ENCODE assay signal across 8 mouse cellular contexts in the genomic region with DNA sequence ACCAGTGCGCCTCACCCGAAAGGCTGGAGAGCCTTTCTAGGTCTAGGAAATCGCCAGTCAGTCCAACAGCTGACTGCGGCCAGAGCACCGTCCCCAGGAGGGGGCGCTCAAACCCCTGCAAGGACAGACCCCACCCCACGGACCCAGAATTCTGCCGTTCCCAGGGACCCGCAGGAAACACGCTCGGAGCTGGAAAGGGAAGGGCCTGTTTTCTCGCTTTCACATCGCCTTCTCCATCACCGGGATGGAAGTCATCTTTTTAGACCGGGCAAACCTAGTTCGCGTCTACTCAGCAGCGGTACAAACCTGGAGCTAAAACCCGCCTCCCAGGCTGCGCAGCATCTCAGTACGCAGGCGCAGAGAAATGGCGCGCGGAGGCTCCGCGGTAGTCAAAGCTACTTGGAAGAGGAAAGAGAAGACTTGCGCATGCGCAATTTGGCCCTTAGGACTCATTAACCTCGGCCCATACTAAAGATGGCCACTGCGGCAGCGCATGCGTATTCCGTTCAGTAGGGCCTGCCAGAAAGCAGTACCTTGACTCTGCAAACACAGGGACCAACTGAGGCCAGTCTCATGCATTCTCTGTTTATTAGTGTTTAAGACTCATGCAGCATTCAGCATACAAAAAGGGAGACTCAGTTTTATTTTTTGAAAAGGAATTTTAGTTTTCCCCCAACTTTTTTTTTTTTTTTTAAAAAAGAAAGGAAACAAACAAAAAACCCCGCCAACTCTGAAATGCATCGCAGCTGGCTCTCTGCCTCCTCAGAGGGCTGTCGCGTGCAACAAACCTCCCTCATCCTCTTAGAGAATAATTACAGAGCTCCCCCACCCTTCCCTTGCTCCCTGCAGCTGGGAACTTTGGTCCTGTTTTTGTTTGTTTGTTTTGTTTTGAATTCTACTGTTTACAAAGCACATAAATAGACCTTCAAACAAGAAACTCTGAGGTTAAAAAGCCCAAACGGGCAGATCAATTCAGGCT. TPM values are rescaled to one million over a fixed set of nuclear protein-coding genes. Genes with fewer than 3 reads are reported as not detected.
DNase-seq lines count a peak whose midpoint lies in the region; ATAC-seq and TF ChIP-seq lines count a peak whose summit lies in the region.

A gene (minus strand): TSS at position 382 of the 979 bp plus-strand sequence.

- H3K4me1 ChIP-seq in embryonic facial prominence, embryonic 14.5 days (ENCODE audit: control insufficient read depth, insufficient read depth, low read length): peaks cover 29% of the 10 kb centered on the region
- H3K4me1 ChIP-seq in heart, adult 2 months (ENCODE audit: control insufficient read depth, insufficient read depth, low read length): peaks cover 15% of the 10 kb centered on the region
- peaks cover 70% of the 10 kb centered on the region for H3K4me1 ChIP-seq in limb, embryonic 13.5 days
- peaks cover 55% of the 10 kb centered on the region for H3K4me1 ChIP-seq in midbrain, embryonic 16.5 days (ENCODE audit: control insufficient read depth, insufficient read depth, low read length)

- no peaks in the 10 kb centered on the region for H3K9me3 ChIP-seq in embryonic facial prominence, embryonic 14.5 days (ENCODE audit: control insufficient read depth, low read length)
- no peaks in the 10 kb centered on the region for H3K9me3 ChIP-seq in limb, embryonic 13.5 days
- no peaks in the 10 kb centered on the region for H3K9me3 ChIP-seq in midbrain, embryonic 16.5 days (replicated peaks; ENCODE audit: control insufficient read depth, low read length, poor library complexity, severe bottlenecking)

- H3K27me3 ChIP-seq in embryonic facial prominence, embryonic 14.5 days (replicated peaks; ENCODE audit: control insufficient read depth, insufficient read depth, low read length): no peaks in the 10 kb centered on the region
- H3K27me3 ChIP-seq in heart, adult 2 months (ENCODE audit: control insufficient read depth, insufficient read depth, low read length): no peaks in the 10 kb centered on the region
- no peaks in the 10 kb centered on the region for H3K27me3 ChIP-seq in limb, embryonic 13.5 days
- H3K27me3 ChIP-seq in midbrain, embryonic 16.5 days (ENCODE audit: control insufficient read depth, insufficient read depth, low read depth, low read length): no peaks in the 10 kb centered on the region

- peak; percentile 89 for ATAC-seq in embryonic facial prominence, embryonic 14.5 days (ENCODE audit: low read depth)
- peak; percentile 77 for ATAC-seq in limb, embryonic 13.5 days (ENCODE audit: low FRiP score, low read depth)
- peak; percentile 82 for ATAC-seq in midbrain, embryonic 16.5 days

- intact Hi-C loops in heart, adult 2 months (cut with DNase I): loop anchor here (1.0 to 10.0 kb wide), 4 partner anchors 8 to 178 kb away; a partner anchor contains a TSS

- peak within 1 kb of the TSS; percentile 83 for H3K4me2 ChIP-seq in embryonic facial prominence, embryonic 14.5 days (ENCODE audit: low read depth, low read length)
- peak within 1 kb of the TSS; percentile 98 for H3K4me2 ChIP-seq in limb, embryonic 13.5 days (replicated peaks)
- H3K4me2 ChIP-seq in midbrain, embryonic 16.5 days (ENCODE audit: low read length): peak within 1 kb of the TSS; percentile 80

- peak; percentile 99 for DNase-seq in 3T3-L1 (ENCODE audit: low read depth, low spot score)
- peak; percentile 81 to 95 for DNase-seq in adrenal gland, postnatal 4 days (ENCODE audit: low spot score in 2 of 2)
- DNase-seq in embryonic facial prominence, embryonic 14.5 days (ENCODE audit: low spot score): peak; percentile 100
- DNase-seq in heart, adult 2 months: peak; percentile 95 to 97
- peak; percentile 98 for DNase-seq in kidney, adult 8-10 months
- peak; percentile 97 to 98 for DNase-seq in spleen, postnatal 10 days (ENCODE audit: low spot score in 2 of 2)

- peaks cover 2% of the 10 kb centered on the region; the same call in 1 of the 2 replicates for H3K79me2 ChIP-seq in heart, adult 2 months (replicated peaks; ENCODE audit: control insufficient read depth, insufficient read depth, low read length)

- peak within 1 kb of the TSS; percentile 92 for H3K27ac ChIP-seq in embryonic facial prominence, embryonic 14.5 days (replicated peaks; ENCODE audit: low read depth, low read length)
- H3K27ac ChIP-seq in heart, adult 2 months: peak within 1 kb of the TSS; percentile 93
- peak within 1 kb of the TSS; percentile 96 for H3K27ac ChIP-seq in limb, embryonic 13.5 days
- H3K27ac ChIP-seq in midbrain, embryonic 16.5 days (ENCODE audit: low read length): peak within 1 kb of the TSS; percentile 94

- WGBS in embryonic facial prominence, embryonic 14.5 days: 4% methylated on average over 36 of the region's 39 CpGs
- 2% methylated on average over 39 of the region's 39 CpGs for WGBS in heart, adult 2 months
- WGBS in limb, embryonic 13.5 days: 3% methylated on average over 39 of the region's 39 CpGs
- WGBS in midbrain, embryonic 16.5 days: 3% methylated on average over 39 of the region's 39 CpGs

- H3K9ac ChIP-seq in embryonic facial prominence, embryonic 14.5 days (ENCODE audit: low read depth, low read length): peak within 1 kb of the TSS; percentile 80
- peak within 1 kb of the TSS; percentile 87 for H3K9ac ChIP-seq in heart, adult 2 months (ENCODE audit: low read depth, low read length)
- H3K9ac ChIP-seq in limb, embryonic 13.5 days: peak within 1 kb of the TSS; percentile 86
- peak within 1 kb of the TSS; percentile 81 for H3K9ac ChIP-seq in midbrain, embryonic 16.5 days (ENCODE audit: low read depth, low read length)

- TF ChIP-seq CTCF in heart, adult 2 months (IDR thresholded peaks at IDR 0.05): peak; percentile 90

- peaks cover 40% of the 10 kb centered on the region for H3K36me3 ChIP-seq in embryonic facial prominence, embryonic 14.5 days (ENCODE audit: control insufficient read depth, insufficient read depth, low read length)
- peaks cover 5% of the 10 kb centered on the region for H3K36me3 ChIP-seq in heart, adult 2 months (ENCODE audit: control insufficient read depth, insufficient read depth, low read length)
- H3K36me3 ChIP-seq in limb, embryonic 13.5 days: peaks cover 44% of the 10 kb centered on the region
- peaks cover 6% of the 10 kb centered on the region for H3K36me3 ChIP-seq in midbrain, embryonic 16.5 days (ENCODE audit: control insufficient read depth, insufficient read depth, low read length)

- H3K4me3 ChIP-seq in embryonic facial prominence, embryonic 14.5 days (ENCODE audit: low read depth, low read length): peak within 1 kb of the TSS; percentile 73
- peak within 1 kb of the TSS; percentile 82 for H3K4me3 ChIP-seq in heart, adult 2 months
- H3K4me3 ChIP-seq in limb, embryonic 13.5 days: peak within 1 kb of the TSS; percentile 80
- peak within 1 kb of the TSS; percentile 58 for H3K4me3 ChIP-seq in midbrain, embryonic 16.5 days (ENCODE audit: low read depth, low read length)

- TF ChIP-seq POLR2A in heart, adult 2 months (IDR thresholded peaks at IDR 0.05; ENCODE audit: insufficient read depth, low read depth, low read length): peak; percentile 94

- TF ChIP-seq EP300 in heart, adult 2 months (IDR thresholded peaks at IDR 0.05; ENCODE audit: insufficient read depth, low read depth, low read length): peak; percentile 43

RNA-seq across cellular contexts. Expression of the gene that starts here (rescaled TPM):
- total RNA-seq in adrenal gland, postnatal 4 days (2021): 10 to 100 TPM; 12.4 to 15.4 TPM
- polyA plus RNA-seq in embryonic facial prominence, embryonic 14.5 days (2014; fragmentation: Nextera tagmentation; extraction: Ambion mirVana): 12.8 and 30.5 TPM in 2 replicates
- 10 to 100 TPM; 12.8 to 21.4 TPM for total RNA-seq in heart, adult 2 months (2021)
- 3.6 and 4.3 TPM in 2 replicates for polyA plus RNA-seq in heart, adult 2 months (2012; rRNA removed)
- polyA plus RNA-seq in limb, embryonic 13.5 days (2015; fragmentation: Nextera tagmentation; extraction: Ambion mirVana): 48.2 and 70.2 TPM in 2 replicates
- polyA plus RNA-seq in midbrain, embryonic 16.5 days (2015; fragmentation: Nextera tagmentation; extraction: Ambion mirVana): 33.8 and 62.5 TPM in 2 replicates

Comparison
In these comparisons a context has a peak if more than half of its experiments do, and no peak if none do; other contexts are left out.
1. Peak in every context shown above with its lines: DNase-seq, ATAC-seq, H3K4me3 ChIP-seq and H3K27ac ChIP-seq.